Mouse (Mus musculus) heart, adult 9 months (tissue): Measurements from ENCODE around the gene Frmpd1.

Experiments
- DNase-seq, 2 experiments: peaks; one replicate each; pipeline ENCODE4 v3.0.0; 2022; ENCODE audit warnings: low spot score in 2 of 2

Gene Frmpd1

DNA sequence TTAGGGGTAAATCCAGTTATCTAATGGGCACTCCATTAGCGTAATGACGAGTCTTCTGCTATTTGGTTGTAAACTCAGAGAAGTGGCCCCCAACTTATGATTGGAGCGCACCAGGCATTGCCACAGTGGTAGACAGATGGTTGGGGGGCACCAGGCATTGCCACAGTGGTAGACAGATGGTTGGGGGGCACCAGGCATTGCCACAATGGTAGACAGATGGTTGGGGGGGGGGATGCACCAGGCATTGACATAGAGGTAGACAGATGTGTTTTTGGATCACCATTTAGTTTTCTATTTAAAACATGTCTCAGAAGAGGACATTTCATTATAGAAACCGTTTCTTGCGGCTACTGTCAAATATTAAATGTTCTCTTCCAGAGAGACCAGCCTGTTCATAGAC, 53.6 kb downstream of the Frmpd1 start:
- no peak for DNase-seq

GRCm38 (mm10) chr4:45241330-45241729, 56.7 kb downstream of the Frmpd1 start:
- no peak for DNase-seq

GRCm38 (mm10) chr4:45242163-45242562, 57.5 kb downstream of the Frmpd1 start:
- DNase-seq: no peak

DNA sequence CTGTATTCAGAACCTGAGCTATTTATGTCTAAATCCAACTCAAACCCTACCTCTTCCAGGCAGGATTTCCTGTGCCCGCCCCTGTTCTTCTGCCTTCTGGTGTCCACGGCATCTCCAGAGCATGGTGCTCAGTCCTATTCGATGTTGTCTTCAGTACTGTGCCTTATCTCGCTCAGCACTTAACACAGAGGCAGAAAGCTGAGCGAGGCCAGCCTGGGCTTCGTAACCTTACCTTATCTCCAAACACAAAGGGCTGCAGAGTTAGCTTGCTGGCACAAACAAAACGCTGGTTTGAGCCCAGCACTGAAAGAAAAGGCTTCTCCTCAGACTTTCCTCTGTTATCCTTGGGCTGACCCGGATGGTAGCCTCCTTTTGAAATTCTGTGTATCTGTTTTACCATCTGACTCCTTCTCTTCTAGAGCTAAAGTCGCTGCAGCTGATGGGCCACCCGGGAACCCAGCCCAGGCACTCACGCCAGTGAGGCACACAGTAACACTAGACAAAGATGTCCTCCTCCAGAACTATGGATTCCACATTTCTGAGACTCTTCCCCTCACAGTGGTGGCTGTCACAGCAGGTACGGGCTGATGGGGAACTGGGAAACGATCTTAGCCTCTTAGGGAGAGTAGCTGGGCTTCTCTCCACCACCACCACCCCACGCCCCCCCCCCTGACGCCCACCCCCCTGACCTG, 58.7 kb downstream of the Frmpd1 start:
- DNase-seq: no peak

DNA sequence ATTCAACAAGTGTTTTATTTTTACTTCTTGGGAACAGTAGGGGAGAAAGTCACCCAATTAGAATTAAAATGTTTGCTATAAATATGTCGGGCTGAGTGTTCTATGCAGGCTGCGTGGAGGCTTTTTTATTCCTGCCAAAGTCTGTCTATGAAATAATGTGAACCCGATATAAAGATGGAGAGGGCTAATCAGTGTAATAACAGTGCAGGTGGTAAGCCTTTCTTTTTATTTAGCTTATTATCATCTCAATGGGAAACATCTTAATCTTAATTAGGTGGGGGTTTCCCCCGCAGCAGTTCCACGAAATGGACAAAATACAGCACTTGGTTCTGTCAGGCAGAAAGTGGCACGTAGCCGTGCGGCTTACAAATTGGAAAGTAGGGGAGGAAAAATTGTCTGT, 66.6 kb downstream of the Frmpd1 start:
- no peak for DNase-seq

- no peak for DNase-seq
These were observed 68.2 kb downstream of the Frmpd1 start for GRCm38 (mm10) chr4:45252861-45253262.

- no peak for DNase-seq
These were observed 69.3 kb downstream of the Frmpd1 start for GRCm38 (mm10) chr4:45253839-45254601.

- no peak for DNase-seq
These were observed 74.7 kb downstream of the Frmpd1 start for GRCm38 (mm10) chr4:45259232-45259832.

GRCm38 (mm10) chr4:45261551-45261950, 76.9 kb downstream of the Frmpd1 start:
- DNase-seq: no peak

GRCm38 (mm10) chr4:45267883-45268282, 83.2 kb downstream of the Frmpd1 start:
- DNase-seq: no peak

GRCm38 (mm10) chr4:45271041-45271452, 86.4 kb downstream of the Frmpd1 start:
- DNase-seq: no peak

- DNase-seq: no peak
These were observed 91.1 kb downstream of the Frmpd1 start for GRCm38 (mm10) chr4:45275770-45276169.

- DNase-seq: no peak
These were observed 94.6 kb downstream of the Frmpd1 start for GRCm38 (mm10) chr4:45279292-45279691.

GRCm38 (mm10) chr4:45279981-45280548, 95.4 kb downstream of the Frmpd1 start:
- DNase-seq: peak; percentile 20 to 58

- DNase-seq: no peak
These were observed 101.6 kb downstream of the Frmpd1 start for GRCm38 (mm10) chr4:45286318-45286717.

DNA sequence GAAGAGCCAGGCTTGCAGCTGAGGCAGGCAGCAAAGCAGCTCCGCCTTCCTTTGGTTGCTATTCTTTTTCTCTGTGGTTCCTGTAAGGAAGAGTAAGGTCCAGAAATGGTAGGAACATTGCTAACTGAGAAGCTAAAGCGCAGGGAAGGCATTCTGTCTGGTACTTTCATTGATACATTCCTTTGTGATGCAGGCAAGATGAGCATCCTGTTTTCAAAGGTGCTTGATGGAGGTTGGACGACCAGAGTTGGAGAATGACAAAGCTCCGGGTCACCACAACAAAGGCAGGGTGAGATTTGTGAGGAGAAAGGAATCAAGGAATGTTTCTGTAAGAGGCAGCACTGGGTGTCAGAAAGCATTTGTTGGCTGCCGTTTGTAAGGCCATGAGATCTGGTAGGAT, 103.2 kb downstream of the Frmpd1 start:
- DNase-seq: no peak

GRCm38 (mm10) chr4:45296662-45297564, 112.2 kb downstream of the Frmpd1 start, which contains the start of gene Trmt10b:
Gene Trmt10b, plus strand, starts transcription at chr4:45297127.
- DNase-seq: peak; percentile 56 to 63

- no peak for DNase-seq
These were observed 120.9 kb downstream of the Frmpd1 start for GRCm38 (mm10) chr4:45305536-45305935.

GRCm38 (mm10) chr4:45308046-45308445, 123.4 kb downstream of the Frmpd1 start:
- no peak for DNase-seq

GRCm38 (mm10) chr4:45308606-45309005, 123.9 kb downstream of the Frmpd1 start:
- no peak for DNase-seq

- no peak for DNase-seq
These were observed 126.4 kb downstream of the Frmpd1 start for GRCm38 (mm10) chr4:45311056-45311455.
